ENCODE assay signal across 24 mouse cellular contexts in genomic region chr5:9039978-9040377, GRCm38 (mm10). TPM values are rescaled to one million over a fixed set of nuclear protein-coding genes. Genes with fewer than 3 reads are reported as not detected.
A peak's percentile ranks its signal among the peaks of the same experiment; 100 is the strongest.
DNase-seq lines count a peak whose midpoint lies in the region; ATAC-seq lines count a peak whose summit lies in the region.
"Had no signal": no experiment of that assay in that cellular context is flagged by ENCODE, and none has a peak within 500 bp of the region (broad histone marks: within the 10 kb centered on the region; RNA-seq: fewer than 3 reads in every experiment).

No protein-coding gene starts in this region.

- no peak for DNase-seq in forebrain, embryonic 10.5 days (ENCODE audit: extremely low spot score, low spot score)
- no peak for DNase-seq in midbrain, embryonic 11.5 days (ENCODE audit: low spot score, missing footprints)
- peak; percentile 61 for DNase-seq in retina, postnatal 1 day
- DNase-seq in spleen, postnatal 10 days (ENCODE audit: low spot score in 2 of 2), result no peak
- no peak for DNase-seq in urinary bladder, adult 2 months (ENCODE audit: low spot score)
- DNase-seq: adrenal gland, adult 2 months; cerebellum, adult 8-10 months; embryo, embryonic 11 days; kidney, adult 8-10 months; layer of hippocampus, postnatal 36 days; left cerebral cortex, postnatal 4 days; lung, embryonic 14.5 days; lung, postnatal 14 days; right cerebral cortex, postnatal 25 days had no signal

- 61% methylated on average over 7 of the region's 7 CpGs for WGBS in forebrain, embryonic 10.5 days
- WGBS in forebrain, embryonic 15.5 days, result 55% methylated on average over 7 of the region's 7 CpGs
- WGBS in midbrain, embryonic 15.5 days, result 47% methylated on average over 7 of the region's 7 CpGs
- 60% methylated on average over 7 of the region's 7 CpGs for WGBS in midbrain, embryonic 11.5 days

- peak overlapping the region; percentile 15; the same call in 1 of the 2 replicates for H3K27ac ChIP-seq in forebrain, embryonic 10.5 days
- no peak overlapping the region for H3K27ac ChIP-seq in forebrain, embryonic 15.5 days (replicated peaks)
- H3K27ac ChIP-seq in midbrain, embryonic 15.5 days, result no peak overlapping the region
- H3K27ac ChIP-seq in midbrain, embryonic 11.5 days (ENCODE audit: low read depth, low read length), result no peak overlapping the region
- H3K27ac ChIP-seq: embryonic facial prominence, embryonic 12.5 days; heart, embryonic 15.5 days; kidney, postnatal 0 days; midbrain, embryonic 10.5 days had no signal

- no peak overlapping the region for H3K9ac ChIP-seq in forebrain, embryonic 15.5 days (replicated peaks)
- no peak overlapping the region for H3K9ac ChIP-seq in midbrain, embryonic 15.5 days
- no peak overlapping the region for H3K9ac ChIP-seq in midbrain, embryonic 11.5 days (ENCODE audit: low read length)
- H3K9ac ChIP-seq: embryonic facial prominence, embryonic 12.5 days; heart, embryonic 15.5 days; lung, embryonic 14.5 days had no signal

- no peaks in the 10 kb centered on the region for H3K27me3 ChIP-seq in forebrain, embryonic 10.5 days (ENCODE audit: poor library complexity, severe bottlenecking)
- no peaks in the 10 kb centered on the region for H3K27me3 ChIP-seq in forebrain, embryonic 15.5 days
- H3K27me3 ChIP-seq in midbrain, embryonic 15.5 days (replicated peaks), result no peaks in the 10 kb centered on the region
- no peaks in the 10 kb centered on the region for H3K27me3 ChIP-seq in midbrain, embryonic 11.5 days (ENCODE audit: control insufficient read depth, insufficient read depth, low read length)
- H3K27me3 ChIP-seq: CH12.LX; embryonic facial prominence, embryonic 12.5 days; heart, embryonic 15.5 days had no signal

- no peak overlapping the region for H3K4me2 ChIP-seq in forebrain, embryonic 15.5 days (replicated peaks)
- H3K4me2 ChIP-seq in midbrain, embryonic 15.5 days, result no peak overlapping the region
- H3K4me2 ChIP-seq in midbrain, embryonic 11.5 days, result no peak overlapping the region
- H3K4me2 ChIP-seq: embryonic facial prominence, embryonic 12.5 days; heart, embryonic 15.5 days; lung, embryonic 14.5 days had no signal

- no peaks in the 10 kb centered on the region for H3K9me3 ChIP-seq in forebrain, embryonic 10.5 days
- H3K9me3 ChIP-seq in forebrain, embryonic 15.5 days, result no peaks in the 10 kb centered on the region
- H3K9me3 ChIP-seq in midbrain, embryonic 15.5 days, result no peaks in the 10 kb centered on the region
- H3K9me3 ChIP-seq in midbrain, embryonic 11.5 days (ENCODE audit: control insufficient read depth, low read length), result no peaks in the 10 kb centered on the region
- H3K9me3 ChIP-seq: embryonic facial prominence, embryonic 12.5 days; heart, embryonic 15.5 days; midbrain, embryonic 10.5 days had no signal

- H3K36me3 ChIP-seq in forebrain, embryonic 10.5 days (replicated peaks), result no peaks in the 10 kb centered on the region
- no peaks in the 10 kb centered on the region for H3K36me3 ChIP-seq in forebrain, embryonic 15.5 days
- H3K36me3 ChIP-seq in midbrain, embryonic 15.5 days (replicated peaks), result no peaks in the 10 kb centered on the region
- no peaks in the 10 kb centered on the region for H3K36me3 ChIP-seq in midbrain, embryonic 11.5 days (ENCODE audit: control insufficient read depth, insufficient read depth, low read length)
- H3K36me3 ChIP-seq: embryonic facial prominence, embryonic 12.5 days; heart, embryonic 15.5 days; midbrain, embryonic 10.5 days had no signal

- ATAC-seq in forebrain, embryonic 15.5 days (replicated peaks), result no peak
- peak; percentile 70; the same call in 1 of the 2 replicates for ATAC-seq in midbrain, embryonic 15.5 days (replicated peaks)
- ATAC-seq in midbrain, embryonic 11.5 days (ENCODE audit: low FRiP score), result no peak
- ATAC-seq: activated CD4-positive, CD25-positive, alpha-beta regulatory T cell, adult 4 months; forebrain, embryonic 16.5 days; hindbrain, embryonic 16.5 days had no signal

- no peak overlapping the region for H3K4me3 ChIP-seq in forebrain, embryonic 10.5 days
- H3K4me3 ChIP-seq in forebrain, embryonic 15.5 days, result no peak overlapping the region
- H3K4me3 ChIP-seq in midbrain, embryonic 15.5 days, result no peak overlapping the region
- H3K4me3 ChIP-seq in midbrain, embryonic 11.5 days (ENCODE audit: low read depth, low read length), result no peak overlapping the region
- H3K4me3 ChIP-seq: embryonic facial prominence, embryonic 12.5 days; heart, embryonic 15.5 days; midbrain, embryonic 10.5 days had no signal

- H3K4me1 ChIP-seq in forebrain, embryonic 10.5 days, result peaks cover 32% of the 10 kb centered on the region
- H3K4me1 ChIP-seq in forebrain, embryonic 15.5 days, result peaks cover 5% of the 10 kb centered on the region
- H3K4me1 ChIP-seq in midbrain, embryonic 15.5 days, result 0 out of 2 replicates have a peak, but pooled peaks cover 2% of the 10 kb centered on the region
- 0 out of 2 replicates have a peak, but pooled peaks cover 3% of the 10 kb centered on the region for H3K4me1 ChIP-seq in midbrain, embryonic 11.5 days (ENCODE audit: control insufficient read depth, insufficient read depth, low read length)
- H3K4me1 ChIP-seq: heart, embryonic 15.5 days had no signal

RNA-seq across cellular contexts. Expression of gene Crot, which starts 42.9 kb away (rescaled TPM):
- 30.9 and 32.4 TPM in 2 replicates for polyA plus RNA-seq in forebrain, embryonic 10.5 days (2016; fragmentation: Nextera tagmentation; extraction: Ambion mirVana)
- polyA plus RNA-seq in forebrain, embryonic 15.5 days (2015; fragmentation: Nextera tagmentation; extraction: Ambion mirVana), result 21.4 and 22.9 TPM in 2 replicates
- 17.1 and 17.3 TPM in 2 replicates for polyA plus RNA-seq in midbrain, embryonic 15.5 days (2015; fragmentation: Nextera tagmentation; extraction: Ambion mirVana)
- 29.1 and 31.7 TPM in 2 replicates for polyA plus RNA-seq in midbrain, embryonic 11.5 days (2014; fragmentation: Nextera tagmentation; extraction: Ambion mirVana)
- 39.8 and 44.8 TPM in 2 replicates for polyA plus RNA-seq in urinary bladder, adult 2 months (2012; rRNA removed)
